In genomic region chr3:108425624-108426018, GRCm38 (mm10) we compare ENCODE assay signal across 12 mouse cellular contexts. TPM values are rescaled to one million over a fixed set of nuclear protein-coding genes. Genes with fewer than 3 reads are reported as not detected.
DNase-seq lines count a peak whose midpoint lies in the region; ATAC-seq and TF ChIP-seq lines count a peak whose summit lies in the region.
"Had no signal": no experiment of that assay in that cellular context is flagged by ENCODE, and none has a peak within 500 bp of the region (broad histone marks: within the 10 kb centered on the region; RNA-seq: fewer than 3 reads in every experiment).

No protein-coding gene starts in this region.

- no peak overlapping the region for H3K4me2 ChIP-seq in hindbrain, embryonic 16.5 days (ENCODE audit: low read length)
- no peak overlapping the region for H3K4me2 ChIP-seq in embryonic facial prominence, embryonic 14.5 days (ENCODE audit: low read depth, low read length)
- H3K4me2 ChIP-seq in hindbrain, postnatal 0 days (ENCODE audit: low read depth, low read length) = no peak overlapping the region
- no peak overlapping the region for H3K4me2 ChIP-seq in stomach, embryonic 15.5 days
- H3K4me2 ChIP-seq: liver, embryonic 12.5 days had no signal

- H3K4me3 ChIP-seq in hindbrain, embryonic 10.5 days = no peak overlapping the region
- H3K4me3 ChIP-seq in hindbrain, embryonic 16.5 days (ENCODE audit: low read length) = no peak overlapping the region
- no peak overlapping the region for H3K4me3 ChIP-seq in embryonic facial prominence, embryonic 14.5 days (ENCODE audit: low read depth, low read length)
- no peak overlapping the region for H3K4me3 ChIP-seq in hindbrain, postnatal 0 days (ENCODE audit: low read length)
- H3K4me3 ChIP-seq in stomach, embryonic 15.5 days (replicated peaks) = no peak overlapping the region
- H3K4me3 ChIP-seq: liver, embryonic 12.5 days had no signal

- DNase-seq in hindbrain, embryonic 10.5 days (ENCODE audit: low spot score) = no peak
- no peak for DNase-seq in embryonic facial prominence, embryonic 14.5 days (ENCODE audit: low spot score)
- no peak for DNase-seq in hindbrain, postnatal 0 days (ENCODE audit: low spot score)
- DNase-seq in kidney, postnatal 4 days = no peak
- DNase-seq in kidney, adult 11 months = no peak
- DNase-seq: adrenal gland, adult 8-10 months; B cell, adult 2 months; cerebellum, adult 9-10 months; gastrocnemius, postnatal 14 days had no signal

- H3K27ac ChIP-seq in hindbrain, embryonic 10.5 days = peak overlapping the region; percentile 88
- no peak overlapping the region; the same call in 1 of the 2 replicates for H3K27ac ChIP-seq in hindbrain, embryonic 16.5 days (ENCODE audit: low read depth, low read length)
- 0 out of 2 replicates have a peak overlapping the region, but pooled peaks have one; percentile 35 for H3K27ac ChIP-seq in embryonic facial prominence, embryonic 14.5 days (replicated peaks; ENCODE audit: low read depth, low read length)
- peak overlapping the region; percentile 60 for H3K27ac ChIP-seq in hindbrain, postnatal 0 days
- 0 out of 2 replicates have a peak overlapping the region, but pooled peaks have one; percentile 78 for H3K27ac ChIP-seq in stomach, embryonic 15.5 days
- H3K27ac ChIP-seq: liver, embryonic 12.5 days had no signal

- peaks cover 58% of the 10 kb centered on the region for H3K36me3 ChIP-seq in hindbrain, embryonic 10.5 days
- H3K36me3 ChIP-seq in hindbrain, embryonic 16.5 days (ENCODE audit: control insufficient read depth, insufficient read depth, low read length) = peaks cover 42% of the 10 kb centered on the region
- H3K36me3 ChIP-seq in embryonic facial prominence, embryonic 14.5 days (ENCODE audit: control insufficient read depth, insufficient read depth, low read length) = peaks cover 51% of the 10 kb centered on the region
- H3K36me3 ChIP-seq in hindbrain, postnatal 0 days (ENCODE audit: insufficient read depth, low read length) = peaks cover 39% of the 10 kb centered on the region
- H3K36me3 ChIP-seq in stomach, embryonic 15.5 days = peaks cover 41% of the 10 kb centered on the region

- H3K9ac ChIP-seq in hindbrain, embryonic 16.5 days (ENCODE audit: low read depth, low read length) = no peak overlapping the region
- H3K9ac ChIP-seq in embryonic facial prominence, embryonic 14.5 days (ENCODE audit: low read depth, low read length) = no peak overlapping the region
- H3K9ac ChIP-seq in hindbrain, postnatal 0 days (replicated peaks; ENCODE audit: low read length) = no peak overlapping the region
- H3K9ac ChIP-seq in stomach, embryonic 15.5 days = no peak overlapping the region
- H3K9ac ChIP-seq: liver, embryonic 12.5 days had no signal

- H3K27me3 ChIP-seq in hindbrain, embryonic 10.5 days (ENCODE audit: insufficient read depth, poor library complexity, severe bottlenecking) = no peaks in the 10 kb centered on the region
- H3K27me3 ChIP-seq in hindbrain, embryonic 16.5 days (replicated peaks; ENCODE audit: control insufficient read depth, insufficient read depth, low read length) = no peaks in the 10 kb centered on the region
- H3K27me3 ChIP-seq in embryonic facial prominence, embryonic 14.5 days (replicated peaks; ENCODE audit: control insufficient read depth, insufficient read depth, low read length) = no peaks in the 10 kb centered on the region
- H3K27me3 ChIP-seq in hindbrain, postnatal 0 days (ENCODE audit: insufficient read depth, low read length) = no peaks in the 10 kb centered on the region
- H3K27me3 ChIP-seq in stomach, embryonic 15.5 days (replicated peaks) = no peaks in the 10 kb centered on the region
- H3K27me3 ChIP-seq: liver, embryonic 12.5 days had no signal

- H3K4me1 ChIP-seq in hindbrain, embryonic 10.5 days (replicated peaks) = peaks cover 65% of the 10 kb centered on the region
- peaks cover 23% of the 10 kb centered on the region for H3K4me1 ChIP-seq in hindbrain, embryonic 16.5 days (ENCODE audit: control insufficient read depth, insufficient read depth, low read depth, low read length)
- H3K4me1 ChIP-seq in embryonic facial prominence, embryonic 14.5 days (ENCODE audit: control insufficient read depth, insufficient read depth, low read length) = peaks cover 14% of the 10 kb centered on the region
- peaks cover 20% of the 10 kb centered on the region for H3K4me1 ChIP-seq in hindbrain, postnatal 0 days (ENCODE audit: insufficient read depth, low read length)
- peaks cover 23% of the 10 kb centered on the region for H3K4me1 ChIP-seq in stomach, embryonic 15.5 days

- no peak for TF ChIP-seq CTCF in hindbrain, postnatal 0 days (IDR thresholded peaks at IDR 0.05; ENCODE audit: low read depth)

- H3K9me3 ChIP-seq in hindbrain, embryonic 10.5 days = no peaks in the 10 kb centered on the region
- no peaks in the 10 kb centered on the region for H3K9me3 ChIP-seq in hindbrain, embryonic 16.5 days (ENCODE audit: control insufficient read depth, low read length)
- no peaks in the 10 kb centered on the region for H3K9me3 ChIP-seq in embryonic facial prominence, embryonic 14.5 days (ENCODE audit: control insufficient read depth, low read length)
- no peaks in the 10 kb centered on the region for H3K9me3 ChIP-seq in hindbrain, postnatal 0 days (ENCODE audit: low read length)
- no peaks in the 10 kb centered on the region for H3K9me3 ChIP-seq in stomach, embryonic 15.5 days
- H3K9me3 ChIP-seq: liver, embryonic 12.5 days had no signal

- ATAC-seq in hindbrain, embryonic 16.5 days = no peak
- no peak for ATAC-seq in embryonic facial prominence, embryonic 14.5 days (ENCODE audit: low read depth)
- ATAC-seq in hindbrain, postnatal 0 days = peak; percentile 27; the same call in 1 of the 2 replicates
- ATAC-seq in stomach, embryonic 15.5 days (ENCODE audit: insufficient read depth, low FRiP score, low read depth) = no peak

- 78% methylated on average over 6 of the region's 6 CpGs for WGBS in hindbrain, embryonic 10.5 days
- WGBS in hindbrain, embryonic 16.5 days = 57% methylated on average over 6 of the region's 6 CpGs
- WGBS in embryonic facial prominence, embryonic 14.5 days = 72% methylated on average over 6 of the region's 6 CpGs
- WGBS in hindbrain, postnatal 0 days = 63% methylated on average over 6 of the region's 6 CpGs
- WGBS in stomach, embryonic 15.5 days = 79% methylated on average over 6 of the region's 6 CpGs

RNA-seq across cellular contexts. Expression of gene Celsr2, which starts 10.3 kb away (rescaled TPM):
- polyA plus RNA-seq in hindbrain, embryonic 10.5 days (2016; fragmentation: Nextera tagmentation; extraction: Ambion mirVana) = 58.1 and 79.1 TPM in 2 replicates
- 34.5 and 34.7 TPM in 2 replicates for polyA plus RNA-seq in hindbrain, embryonic 16.5 days (2015; fragmentation: Nextera tagmentation; extraction: Ambion mirVana)
- polyA plus RNA-seq in embryonic facial prominence, embryonic 14.5 days (2014; fragmentation: Nextera tagmentation; extraction: Ambion mirVana) = 11.8 and 13.9 TPM in 2 replicates
- 94.8 and 95.3 TPM in 2 replicates for total RNA-seq in hindbrain, postnatal 0 days (2014; rRNA removed)
- 28.1 and 30.6 TPM in 2 replicates for polyA plus RNA-seq in hindbrain, postnatal 0 days (2015; fragmentation: Nextera tagmentation; extraction: Ambion mirVana)
- 12.2 and 13.6 TPM in 2 replicates for polyA plus RNA-seq in stomach, embryonic 15.5 days (2015; fragmentation: Nextera tagmentation; extraction: Ambion mirVana)

RNA-seq across cellular contexts. Expression of gene Sars, which starts 19.4 kb away (rescaled TPM):
- polyA plus RNA-seq in hindbrain, embryonic 10.5 days (2016; fragmentation: Nextera tagmentation; extraction: Ambion mirVana) = 161 and 177 TPM in 2 replicates
- polyA plus RNA-seq in hindbrain, embryonic 16.5 days (2015; fragmentation: Nextera tagmentation; extraction: Ambion mirVana) = 216 and 224 TPM in 2 replicates
- polyA plus RNA-seq in embryonic facial prominence, embryonic 14.5 days (2014; fragmentation: Nextera tagmentation; extraction: Ambion mirVana) = 111 and 125 TPM in 2 replicates
- 122 and 137 TPM in 2 replicates for total RNA-seq in hindbrain, postnatal 0 days (2014; rRNA removed)
- polyA plus RNA-seq in hindbrain, postnatal 0 days (2015; fragmentation: Nextera tagmentation; extraction: Ambion mirVana) = 214 and 223 TPM in 2 replicates
- 124 and 142 TPM in 2 replicates for polyA plus RNA-seq in stomach, embryonic 15.5 days (2015; fragmentation: Nextera tagmentation; extraction: Ambion mirVana)

RNA-seq across cellular contexts. Expression of gene Psrc1, which starts 42.0 kb away (rescaled TPM):
- 75.8 and 89.8 TPM in 2 replicates for polyA plus RNA-seq in hindbrain, embryonic 10.5 days (2016; fragmentation: Nextera tagmentation; extraction: Ambion mirVana)
- polyA plus RNA-seq in hindbrain, embryonic 16.5 days (2015; fragmentation: Nextera tagmentation; extraction: Ambion mirVana) = 10.8 and 11.1 TPM in 2 replicates
- polyA plus RNA-seq in embryonic facial prominence, embryonic 14.5 days (2014; fragmentation: Nextera tagmentation; extraction: Ambion mirVana) = 31.2 and 38.1 TPM in 2 replicates
- total RNA-seq in hindbrain, postnatal 0 days (2014; rRNA removed) = 11.0 and 15.0 TPM in 2 replicates
- 8.4 and 11.0 TPM in 2 replicates for polyA plus RNA-seq in hindbrain, postnatal 0 days (2015; fragmentation: Nextera tagmentation; extraction: Ambion mirVana)
- 34.9 and 38.9 TPM in 2 replicates for polyA plus RNA-seq in stomach, embryonic 15.5 days (2015; fragmentation: Nextera tagmentation; extraction: Ambion mirVana)
